Mouse (Mus musculus) stomach, embryonic 15.5 days (tissue): ENCODE results near the gene Myh9. TPM values are rescaled to one million over a fixed set of nuclear protein-coding genes. Genes with fewer than 3 reads are reported as not detected.
"Not testable (repeated sequence)": the region's sequence is repeated elsewhere in the genome, so short reads cannot be mapped to it uniquely, and the experiment has no call there.

Source experiments
- ATAC-seq: fragments of 200-750 bp; cut with Nextera tagmentation; 2 replicates; pipeline ENCODE4 v1.8.0; 2017; ENCODE audit warnings: low read depth, moderate number of reproducible peaks, moderate TSS enrichment; ENCODE audit not compliant: insufficient read depth, low FRiP score
- H3K27ac ChIP-seq: fragments of 300-500 bp; sonication (generic); 2 replicates; pipeline ENCODE4 v1.5.1; 2015; ENCODE audit warnings: mild to moderate bottlenecking, inconsistent platforms
- H3K27me3 ChIP-seq: fragments of 300-500 bp; sonication (generic); replicated peaks from 2 replicates; pipeline ENCODE4 v1.6.1; 2015; ENCODE audit warnings: inconsistent platforms
- H3K36me3 ChIP-seq: fragments of 300-500 bp; sonication (generic); 2 replicates; pipeline ENCODE4 v1.6.1; 2015; ENCODE audit warnings: inconsistent platforms
- H3K4me1 ChIP-seq: fragments of 300-500 bp; sonication (generic); 2 replicates; pipeline ENCODE4 v1.6.1; 2015; ENCODE audit warnings: inconsistent platforms
- H3K4me2 ChIP-seq: fragments of 300-500 bp; sonication (generic); 2 replicates; pipeline ENCODE4 v1.6.1; 2015; ENCODE audit warnings: mild to moderate bottlenecking, inconsistent platforms
- H3K4me3 ChIP-seq: fragments of 300-500 bp; sonication (generic); replicated peaks from 2 replicates; pipeline ENCODE4 v1.5.1; 2015; ENCODE audit warnings: inconsistent platforms
- H3K9ac ChIP-seq: fragments of 300-500 bp; sonication (generic); 2 replicates; pipeline ENCODE4 v1.6.1; 2015; ENCODE audit warnings: inconsistent platforms
- H3K9me3 ChIP-seq: fragments of 300-500 bp; sonication (generic); 2 replicates; pipeline ENCODE4 v1.6.1; 2016; ENCODE audit warnings: inconsistent platforms
- WGBS: fragments of 180-500 bp; shearing (Covaris S2); methylation state at CpG from one replicate; pipeline ENCODE4 v1.1.7; 2015; 5-methylcytosine and 5-hydroxymethylcytosine counted together
- polyA plus RNA-seq: library from polyadenylated mRNA; unstranded; fragments of >200 nt; fragmentation: Nextera tagmentation; extraction: Ambion mirVana; gene quantifications from 2 replicates; pipeline ENCODE4 v1.2.1, GENCODE M21; 2015

Gene Myh9
- polyA plus RNA-seq, 1 experiment from 2014 or later = 57.0 TPM

DNA sequence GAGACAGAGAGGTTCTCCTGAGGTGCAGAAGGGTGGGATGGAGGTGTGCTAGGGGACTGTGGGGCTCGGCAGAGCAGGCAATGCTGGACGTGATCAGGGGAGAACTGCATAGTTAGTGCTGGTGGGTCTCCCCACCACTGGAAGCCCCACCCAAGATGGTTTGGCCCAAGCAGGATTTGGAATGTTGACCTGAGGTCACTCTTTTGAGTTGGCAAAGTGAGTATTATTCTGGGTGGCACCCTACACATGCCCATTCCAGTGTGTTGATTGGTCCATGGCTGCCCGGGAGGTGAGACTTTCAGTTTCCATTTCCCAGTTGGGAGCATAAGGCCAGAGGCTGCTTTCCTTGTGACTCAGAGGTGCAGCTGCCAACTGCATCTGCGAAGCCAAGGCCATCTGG, 113.2 kb downstream of the Myh9 start, which contains the start of gene Apol9b:
Apol9b (plus strand) TSS at position 301 of the 400 bp plus-strand sequence.
- WGBS = 85% methylated on average over 1 of the region's 4 CpGs
- not testable (repeated sequence) for H3K27me3 ChIP-seq, H3K9me3 ChIP-seq, ATAC-seq, H3K36me3 ChIP-seq, H3K4me2 ChIP-seq, H3K4me1 ChIP-seq, H3K4me3 ChIP-seq, H3K27ac ChIP-seq, H3K9ac ChIP-seq

DNA sequence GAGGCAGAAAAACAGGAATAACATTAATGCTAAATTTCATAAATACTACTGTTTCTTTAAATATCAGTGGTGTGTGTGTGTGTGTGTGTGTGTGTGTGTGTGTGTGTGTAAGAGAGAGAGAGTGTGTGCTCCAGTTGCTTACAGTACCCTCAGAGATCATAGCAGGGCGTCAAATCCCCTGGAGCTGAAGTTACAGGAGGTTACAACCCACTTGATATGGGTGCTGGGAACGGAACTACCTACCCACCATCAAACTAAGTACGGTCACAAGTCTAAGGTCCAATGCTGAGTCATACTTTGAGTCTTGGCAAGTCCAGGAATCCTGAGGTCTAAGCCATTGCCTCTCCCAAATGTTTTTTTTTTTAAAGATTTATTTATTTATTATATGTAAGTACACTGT, 114.2 kb downstream of the Myh9 start:
- not testable (repeated sequence) for H3K36me3 ChIP-seq, H3K4me2 ChIP-seq, H3K9me3 ChIP-seq, H3K27me3 ChIP-seq, H3K27ac ChIP-seq, H3K9ac ChIP-seq, H3K4me1 ChIP-seq, ATAC-seq, H3K4me3 ChIP-seq
- WGBS = 78% methylated on average over 3 of the region's 3 CpGs

DNA sequence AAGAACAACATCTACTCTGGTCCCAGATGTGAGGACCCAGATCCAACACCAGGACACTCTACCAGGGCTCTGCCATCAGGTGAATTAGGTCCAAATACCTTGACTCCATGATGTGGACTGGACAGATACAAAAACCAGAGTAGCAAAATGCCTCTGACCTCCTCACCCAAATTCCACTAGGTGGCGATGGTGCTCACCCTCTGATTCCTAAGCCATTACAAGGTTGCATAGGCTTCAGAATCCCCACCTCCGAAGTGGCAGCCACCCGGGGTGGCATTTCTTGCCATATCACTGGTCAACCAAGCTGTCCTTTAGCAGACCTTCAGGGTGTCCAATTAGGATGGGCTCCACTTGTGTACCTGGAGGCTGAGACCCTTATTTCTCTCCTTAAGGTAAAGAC, 114.8 kb downstream of the Myh9 start:
- 4% methylated on average over 3 of the region's 3 CpGs for WGBS
- H3K27me3 ChIP-seq, H3K4me1 ChIP-seq, H3K4me2 ChIP-seq, H3K36me3 ChIP-seq, H3K9ac ChIP-seq, H3K4me3 ChIP-seq, H3K27ac ChIP-seq, H3K9me3 ChIP-seq: not testable (repeated sequence)
- peak; percentile 36; the same call in 1 of the 2 replicates for ATAC-seq

DNA sequence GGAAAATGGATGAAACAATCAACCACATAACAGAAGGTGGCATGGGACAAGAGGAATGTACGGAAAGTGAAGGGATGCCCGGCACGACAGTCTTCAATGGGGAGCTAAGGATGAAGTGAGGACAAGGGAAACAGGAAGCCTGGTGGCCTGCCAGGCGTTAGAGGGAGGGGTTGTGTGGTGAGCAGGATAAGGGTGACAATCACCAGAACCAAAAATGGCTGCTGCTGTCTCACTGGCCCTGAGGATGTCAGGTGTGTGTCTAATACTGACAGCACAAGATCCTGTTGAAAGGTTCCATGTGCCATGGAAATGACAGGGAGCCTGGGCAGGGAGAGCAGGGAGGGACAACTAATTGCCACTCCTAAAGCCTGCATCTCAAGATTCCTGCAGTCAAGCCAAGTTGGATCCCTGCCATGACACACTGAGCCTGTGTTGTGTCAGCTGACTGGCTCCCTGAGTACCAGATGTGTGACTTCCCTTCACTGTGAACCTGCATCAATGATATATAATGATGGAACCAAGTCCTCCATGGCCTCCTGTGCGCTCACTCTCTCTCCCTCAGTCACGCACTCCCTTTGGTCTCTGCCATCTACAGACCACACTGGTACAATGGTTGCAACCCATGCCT, 116.5 kb downstream of the Myh9 start:
- not testable (repeated sequence) for H3K4me1 ChIP-seq, H3K27ac ChIP-seq, H3K9me3 ChIP-seq, H3K4me3 ChIP-seq, H3K27me3 ChIP-seq, ATAC-seq, H3K4me2 ChIP-seq, H3K36me3 ChIP-seq, H3K9ac ChIP-seq
- 68% methylated on average over 6 of the region's 6 CpGs for WGBS

DNA sequence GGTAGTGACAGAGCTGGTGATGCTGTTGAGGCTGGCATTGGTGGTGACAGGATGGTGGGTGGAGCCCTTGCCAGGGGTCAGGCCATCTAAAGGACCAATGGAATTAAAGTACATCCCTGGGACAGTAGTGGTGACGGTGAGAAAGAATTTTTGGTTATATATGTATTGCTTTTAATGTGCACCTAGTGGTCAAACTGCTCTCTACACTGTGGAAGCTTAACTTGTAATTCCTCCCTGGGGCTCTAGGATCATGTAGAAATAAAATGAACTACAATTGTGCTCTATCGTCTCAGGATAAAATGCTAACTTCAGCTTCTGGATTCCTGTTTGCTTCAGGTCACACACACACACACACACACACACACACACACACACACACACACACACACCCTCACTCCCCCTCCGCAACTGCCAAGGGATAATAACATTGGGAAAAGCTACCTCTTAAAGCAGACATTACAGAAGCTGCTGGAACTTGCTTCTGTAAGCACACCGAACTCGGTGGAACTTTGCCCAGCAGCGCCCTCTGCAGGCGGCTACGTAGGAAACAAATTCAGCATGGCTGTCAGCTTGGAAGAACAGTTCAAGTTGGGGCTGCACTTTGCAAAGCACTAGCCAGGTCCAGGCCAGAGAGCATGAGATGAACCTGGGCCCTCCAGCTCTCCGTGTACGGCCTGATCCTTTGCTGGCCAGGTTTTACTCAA, 117.6 kb downstream of the Myh9 start:
- not testable (repeated sequence) for ATAC-seq, H3K27me3 ChIP-seq, H3K36me3 ChIP-seq, H3K4me1 ChIP-seq, H3K4me3 ChIP-seq, H3K27ac ChIP-seq, H3K4me2 ChIP-seq, H3K9ac ChIP-seq, H3K9me3 ChIP-seq
- WGBS = 27% methylated on average over 2 of the region's 10 CpGs

DNA sequence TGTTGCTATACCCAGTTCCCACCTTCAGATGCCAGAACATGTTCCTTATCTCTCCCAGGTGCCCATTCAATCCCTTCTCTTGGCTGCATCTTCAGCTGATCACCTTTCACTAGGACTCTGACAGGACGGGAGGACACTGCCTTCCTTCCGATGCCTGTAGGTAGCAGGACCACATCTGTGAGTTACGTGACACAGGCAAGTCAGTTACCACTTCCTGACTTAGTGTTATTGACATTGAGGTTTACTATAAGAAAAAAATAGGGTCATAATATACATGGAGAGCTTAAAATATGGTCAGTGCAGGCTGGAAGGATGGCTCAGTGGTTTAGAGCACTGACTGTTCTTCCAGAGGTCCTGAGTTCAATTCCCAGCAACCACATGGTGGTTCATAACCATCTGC, 120.5 kb downstream of the Myh9 start:
- not testable (repeated sequence) for H3K27ac ChIP-seq, H3K27me3 ChIP-seq, H3K4me1 ChIP-seq, ATAC-seq, H3K4me2 ChIP-seq, H3K36me3 ChIP-seq, H3K9ac ChIP-seq, H3K9me3 ChIP-seq, H3K4me3 ChIP-seq
- WGBS = no CpG with 5 or more reads among the region's 3 CpGs

DNA sequence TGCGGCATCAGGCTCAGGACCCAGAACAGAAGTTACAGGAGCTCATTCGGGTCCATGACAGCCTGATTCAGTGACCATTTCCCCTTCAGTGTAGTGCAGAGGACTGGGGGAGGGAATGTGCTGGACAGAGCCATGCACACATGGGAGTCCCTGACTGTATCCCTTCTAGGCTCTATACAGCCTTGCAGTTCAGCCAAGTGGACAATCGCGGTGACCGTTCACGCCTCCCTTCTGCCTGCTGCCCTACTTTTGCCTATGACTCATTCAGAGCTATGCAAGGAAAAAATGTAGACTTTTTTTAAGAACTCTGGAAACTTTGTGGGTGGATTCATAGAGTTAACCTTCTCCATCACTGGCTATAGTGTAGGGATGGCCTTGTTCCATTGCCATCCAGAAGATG, 123.7 kb downstream of the Myh9 start:
- not testable (repeated sequence) for H3K27me3 ChIP-seq, ATAC-seq, H3K4me1 ChIP-seq, H3K36me3 ChIP-seq, H3K9ac ChIP-seq, H3K4me2 ChIP-seq, H3K4me3 ChIP-seq, H3K9me3 ChIP-seq, H3K27ac ChIP-seq
- 47% methylated on average over 5 of the region's 6 CpGs for WGBS

Other genes with a start within 250 kb of the Myh9 start
- 0.28 and 0.37 TPM in 2 replicates for gene Apol10b, start 246.1 kb downstream of the Myh9 start, polyA plus RNA-seq
- gene Gm36245, start 242.9 kb downstream of the Myh9 start, polyA plus RNA-seq = not detected in 2 replicates
- gene Apol11b, start 198.9 kb downstream of the Myh9 start, polyA plus RNA-seq = 0.09 and 0.31 TPM in 2 replicates
- gene Apol7e, start 143.3 kb downstream of the Myh9 start, polyA plus RNA-seq = 0.17 and 0.51 TPM in 2 replicates
- 0.13 TPM in 1 of 2 replicates, not detected in the other for gene Apol9b, start 113.1 kb downstream of the Myh9 start, polyA plus RNA-seq
- 0.75 and 1.7 TPM in 2 replicates for gene Apol8, start 85.2 kb downstream of the Myh9 start, polyA plus RNA-seq
- 259 and 260 TPM in 2 replicates for gene Txn2, start 86.8 kb upstream of the Myh9 start, polyA plus RNA-seq
- 3.1 and 3.7 TPM in 2 replicates for gene Foxred2, start 114.5 kb upstream of the Myh9 start, polyA plus RNA-seq
- gene Eif3d, start 128.6 kb upstream of the Myh9 start, polyA plus RNA-seq = 193 and 199 TPM in 2 replicates